Mouse (Mus musculus): Measurements from ENCODE around the gene Tmem102. TPM values are rescaled to one million over a fixed set of nuclear protein-coding genes. Genes with fewer than 3 reads are reported as not detected.

The Tmem102 gene
- polyA plus RNA-seq, 1 experiment from 2014 or later = 0.83 TPM

DNA sequence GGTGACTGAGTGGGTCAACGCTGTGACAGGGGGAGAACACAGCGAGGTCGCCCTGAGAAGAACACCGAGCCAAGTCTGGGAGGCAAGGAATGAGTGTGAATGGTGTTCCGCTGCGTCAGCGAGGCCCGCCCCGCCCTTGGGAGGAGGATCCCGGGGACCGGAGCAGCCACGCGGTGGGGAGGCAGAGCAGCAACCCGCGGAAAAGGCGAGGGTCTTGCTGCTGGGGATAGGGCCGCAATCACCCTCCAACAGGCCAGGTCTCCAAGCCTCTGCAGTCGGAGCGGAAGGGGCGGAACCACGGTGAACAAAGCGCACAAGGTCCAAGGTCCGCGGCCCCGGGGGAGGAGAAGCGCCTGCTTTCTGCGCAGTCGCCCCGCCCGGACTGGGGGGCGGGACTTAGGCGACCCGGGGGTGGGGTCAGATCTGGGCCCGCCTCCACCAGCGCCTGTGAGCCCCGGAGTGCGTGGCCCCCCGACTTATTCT, 40.8 kb upstream of the Tmem102 start, which contains the start of gene Plscr3:
Gene Plscr3 (plus strand): TSS at position 179 of the 483 bp plus-strand sequence.
- DNase-seq (ENCODE audit: low spot score) = peak; percentile 97
- peak within 1 kb of the TSS; percentile 80 for H3K4me2 ChIP-seq (replicated peaks; ENCODE audit: low read depth, low read length)
- H3K27me3 ChIP-seq (ENCODE audit: control insufficient read depth, insufficient read depth, low read length) = no peaks in the 10 kb centered on the region
- peak within 1 kb of the TSS; percentile 91 for H3K9ac ChIP-seq (ENCODE audit: low read depth, low read length)
- H3K4me1 ChIP-seq (replicated peaks; ENCODE audit: control insufficient read depth, insufficient read depth, low read length) = peaks cover 10% of the 10 kb centered on the region
- H3K36me3 ChIP-seq (ENCODE audit: control insufficient read depth, insufficient read depth, low read length) = no peaks in the 10 kb centered on the region
- ATAC-seq (ENCODE audit: low FRiP score) = peak; percentile 93
- H3K27ac ChIP-seq (ENCODE audit: low read depth, low read length) = peak within 1 kb of the TSS; percentile 94
- under 1% methylated on average over 34 of the region's 38 CpGs for WGBS
- peak within 1 kb of the TSS; percentile 74 for H3K4me3 ChIP-seq (ENCODE audit: low read depth, low read length)
- no peaks in the 10 kb centered on the region for H3K9me3 ChIP-seq (ENCODE audit: control insufficient read depth, low read length)

DNA sequence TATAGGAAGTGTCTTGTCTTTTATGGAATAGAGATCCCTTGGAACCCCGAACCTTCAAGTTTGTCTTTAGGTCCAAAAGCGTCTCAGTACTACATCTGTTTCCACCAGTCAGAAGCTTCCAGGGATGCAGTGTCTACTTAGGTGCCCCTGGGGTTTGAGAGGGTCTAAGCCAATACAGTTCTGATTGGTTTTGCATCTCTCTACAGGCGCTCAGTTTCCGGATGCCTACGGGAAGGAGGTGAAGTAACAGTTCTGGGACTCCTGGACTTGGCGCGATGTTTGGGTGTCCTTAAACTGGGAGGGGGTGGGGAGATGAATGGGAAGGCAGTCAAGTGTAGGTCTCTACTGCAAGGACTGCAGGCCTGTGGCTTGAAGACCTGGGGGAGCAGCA, 33.3 kb upstream of the Tmem102 start:
- no peaks in the 10 kb centered on the region for H3K9me3 ChIP-seq (ENCODE audit: control insufficient read depth, low read length)
- no peak for DNase-seq (ENCODE audit: low spot score)
- peak overlapping the region; percentile 65 for H3K4me2 ChIP-seq (replicated peaks; ENCODE audit: low read depth, low read length)
- peaks cover 18% of the 10 kb centered on the region for H3K4me1 ChIP-seq (replicated peaks; ENCODE audit: control insufficient read depth, insufficient read depth, low read length)
- H3K27ac ChIP-seq (ENCODE audit: low read depth, low read length) = peak overlapping the region; percentile 92
- peak overlapping the region; percentile 85 for H3K4me3 ChIP-seq (ENCODE audit: low read depth, low read length)
- H3K9ac ChIP-seq (ENCODE audit: low read depth, low read length) = peak overlapping the region; percentile 66
- 0 out of 2 replicates have a peak, but pooled peaks have one; percentile 0 for ATAC-seq (ENCODE audit: low FRiP score)
- H3K36me3 ChIP-seq (ENCODE audit: control insufficient read depth, insufficient read depth, low read length) = 0 out of 2 replicates have a peak, but pooled peaks cover 2% of the 10 kb centered on the region
- peaks cover 2% of the 10 kb centered on the region; the same call in 1 of the 2 replicates for H3K27me3 ChIP-seq (ENCODE audit: control insufficient read depth, insufficient read depth, low read length)
- whole genome bisulfite sequencing = 3% methylated on average over 7 of the region's 7 CpGs

DNA sequence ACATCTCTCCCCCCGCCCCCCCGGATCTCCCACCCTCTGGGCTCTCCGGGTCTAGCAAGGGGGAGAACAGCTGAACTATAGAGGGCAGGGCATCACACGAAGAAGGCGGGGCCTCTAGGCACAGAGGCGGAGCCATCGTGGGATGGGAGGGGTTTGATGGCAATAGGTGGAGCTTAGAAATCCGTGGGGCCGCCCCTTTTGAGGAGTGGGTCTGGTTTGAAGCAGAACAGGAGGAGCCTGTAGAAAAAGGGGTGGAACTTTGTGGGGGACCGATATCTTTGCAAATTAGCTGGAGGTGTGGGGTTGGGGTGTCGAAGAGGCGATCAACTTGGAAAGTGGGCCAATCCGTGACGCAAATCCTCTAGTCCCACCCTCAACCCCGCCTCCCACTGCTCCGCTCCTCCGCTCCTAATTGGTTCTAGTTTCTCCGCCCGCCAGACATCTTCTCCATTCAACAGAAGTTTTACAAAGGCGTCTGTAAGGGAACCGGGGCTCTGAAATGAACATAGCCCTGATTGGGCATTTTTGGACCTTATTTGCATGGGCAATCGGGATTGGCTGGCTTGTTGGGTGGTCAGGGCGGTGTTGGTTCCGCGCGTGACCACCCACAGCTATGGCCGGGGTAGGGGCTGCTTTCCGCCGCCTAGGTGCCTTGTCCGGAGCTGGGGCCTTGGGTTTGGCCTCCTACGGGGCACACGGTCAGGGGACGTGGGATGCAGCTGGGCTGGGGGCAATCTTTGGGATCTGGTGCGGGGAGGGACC, 32.7 kb upstream of the Tmem102 start, which contains the start of gene Tmem256:
Gene Tmem256 (plus strand): TSS at position 563 of the 762 bp plus-strand sequence.
- Histone ChIP-seq H3K27me3 (ENCODE audit: control insufficient read depth, insufficient read depth, low read length) (peaks cover 2% of the 10 kb centered on the region; the same call in 1 of the 2 replicates), H3K4me1 (replicated peaks; ENCODE audit: control insufficient read depth, insufficient read depth, low read length) (peaks cover 20% of the 10 kb centered on the region), H3K27ac (ENCODE audit: low read depth, low read length) (peak within 1 kb of the TSS; percentile 92), H3K9me3 (ENCODE audit: control insufficient read depth, low read length) (no peaks in the 10 kb centered on the region), H3K4me2 (replicated peaks; ENCODE audit: low read depth, low read length) (peak within 1 kb of the TSS; percentile 92), H3K9ac (ENCODE audit: low read depth, low read length) (peak within 1 kb of the TSS; percentile 90), H3K36me3 (ENCODE audit: control insufficient read depth, insufficient read depth, low read length) (0 out of 2 replicates have a peak, but pooled peaks cover 4% of the 10 kb centered on the region), H3K4me3 (ENCODE audit: low read depth, low read length) (peak within 1 kb of the TSS; percentile 85)
- WGBS = under 1% methylated on average over 34 of the region's 34 CpGs
- ATAC-seq (ENCODE audit: low FRiP score) = peak; percentile 87
- peak; percentile 97 for DNase-seq (ENCODE audit: low spot score)

DNA sequence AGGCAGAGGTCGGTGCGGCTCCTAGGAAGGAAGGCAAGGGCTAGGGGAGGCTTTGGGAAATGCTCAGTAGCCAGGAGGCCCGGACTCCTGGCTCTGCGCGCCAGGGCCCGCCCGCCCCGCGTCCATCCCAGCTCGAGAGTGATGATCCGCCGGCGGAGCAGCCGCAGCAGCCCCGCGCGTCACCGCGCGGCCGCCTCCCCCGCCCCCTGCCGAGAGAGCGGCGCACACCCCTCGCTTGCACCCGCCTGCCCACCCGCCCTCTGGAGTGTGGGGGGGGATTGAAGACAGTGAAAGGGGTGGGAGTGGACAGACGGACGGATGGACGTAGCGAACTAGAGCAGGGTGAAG, 32.2 kb upstream of the Tmem102 start, which contains the start of gene Nlgn2:
Gene Nlgn2 (minus strand): TSS at position 181 of the 348 bp plus-strand sequence.
- Histone ChIP-seq H3K4me3 (ENCODE audit: low read depth, low read length) (peak within 1 kb of the TSS; percentile 85), H3K4me1 (replicated peaks; ENCODE audit: control insufficient read depth, insufficient read depth, low read length) (peaks cover 20% of the 10 kb centered on the region), H3K9ac (ENCODE audit: low read depth, low read length) (peak within 1 kb of the TSS; percentile 90), H3K27ac (ENCODE audit: low read depth, low read length) (peak within 1 kb of the TSS; percentile 92), H3K4me2 (replicated peaks; ENCODE audit: low read depth, low read length) (peak within 1 kb of the TSS; percentile 92), H3K27me3 (ENCODE audit: control insufficient read depth, insufficient read depth, low read length) (peaks cover 2% of the 10 kb centered on the region; the same call in 1 of the 2 replicates), H3K9me3 (ENCODE audit: control insufficient read depth, low read length) (no peaks in the 10 kb centered on the region), H3K36me3 (ENCODE audit: control insufficient read depth, insufficient read depth, low read length) (peaks cover 4% of the 10 kb centered on the region; the same call in 1 of the 2 replicates)
- no peak for DNase-seq (ENCODE audit: low spot score)
- WGBS = under 1% methylated on average over 30 of the region's 32 CpGs
- no peak; the same call in 1 of the 2 replicates for ATAC-seq (ENCODE audit: low FRiP score)

DNA sequence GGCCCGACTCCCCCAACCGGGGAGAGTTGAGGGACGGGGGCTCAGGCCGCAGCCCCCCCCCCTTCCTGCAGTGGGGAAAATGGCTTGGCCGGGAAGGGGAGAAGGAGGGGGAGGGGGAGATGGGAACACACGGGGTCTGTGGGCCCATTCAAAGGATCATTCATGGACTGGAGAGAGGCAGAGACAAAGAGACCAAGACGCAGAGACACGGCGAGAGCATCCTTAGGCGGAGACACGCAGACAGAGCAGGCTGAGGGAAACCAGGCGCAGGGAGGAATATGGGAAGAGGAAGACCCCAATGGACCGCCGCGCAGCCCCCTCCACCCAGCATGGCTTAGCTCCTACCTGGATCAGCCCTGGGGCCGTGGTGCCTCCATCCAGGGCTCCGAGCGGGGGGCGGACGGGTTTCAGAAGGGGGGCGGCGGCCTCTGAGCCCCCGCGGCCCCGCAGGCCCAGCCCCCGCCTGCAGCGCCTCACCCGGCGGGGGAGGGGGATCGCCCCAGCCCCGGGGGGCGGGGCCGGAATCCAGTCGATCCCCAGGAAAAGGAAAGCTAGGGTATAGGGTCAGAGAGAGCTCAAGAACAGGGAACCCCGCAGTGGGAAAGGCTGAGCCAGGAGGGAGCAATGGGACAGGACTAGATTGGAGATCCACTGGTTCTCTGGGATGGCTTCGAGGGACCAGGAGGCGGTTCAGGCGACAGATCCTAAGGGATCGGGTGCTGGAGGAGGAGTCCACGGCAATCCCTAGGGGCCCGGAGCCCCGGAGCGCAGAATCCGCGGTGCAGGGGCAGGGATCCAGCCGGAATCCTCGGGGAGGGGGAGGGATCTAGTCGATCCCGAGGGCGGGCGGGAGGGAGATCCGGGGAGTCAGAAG, 31.5 kb upstream of the Tmem102 start:
- Histone ChIP-seq H3K27me3 (ENCODE audit: control insufficient read depth, insufficient read depth, low read length) (peaks cover 2% of the 10 kb centered on the region; the same call in 1 of the 2 replicates), H3K9me3 (ENCODE audit: control insufficient read depth, low read length) (no peaks in the 10 kb centered on the region), H3K4me1 (replicated peaks; ENCODE audit: control insufficient read depth, insufficient read depth, low read length) (peaks cover 20% of the 10 kb centered on the region), H3K36me3 (ENCODE audit: control insufficient read depth, insufficient read depth, low read length) (peaks cover 4% of the 10 kb centered on the region; the same call in 1 of the 2 replicates), H3K4me3 (ENCODE audit: low read depth, low read length) (peak overlapping the region; percentile 85), H3K4me2 (replicated peaks; ENCODE audit: low read depth, low read length) (peak overlapping the region; percentile 92), H3K9ac (ENCODE audit: low read depth, low read length) (peak overlapping the region; percentile 90), H3K27ac (ENCODE audit: low read depth, low read length) (peak overlapping the region; percentile 92)
- under 1% methylated on average over 42 of the region's 52 CpGs for WGBS
- DNase-seq (ENCODE audit: low spot score) (peak; percentile 64), ATAC-seq (ENCODE audit: low FRiP score) (peak; percentile 11)

DNA sequence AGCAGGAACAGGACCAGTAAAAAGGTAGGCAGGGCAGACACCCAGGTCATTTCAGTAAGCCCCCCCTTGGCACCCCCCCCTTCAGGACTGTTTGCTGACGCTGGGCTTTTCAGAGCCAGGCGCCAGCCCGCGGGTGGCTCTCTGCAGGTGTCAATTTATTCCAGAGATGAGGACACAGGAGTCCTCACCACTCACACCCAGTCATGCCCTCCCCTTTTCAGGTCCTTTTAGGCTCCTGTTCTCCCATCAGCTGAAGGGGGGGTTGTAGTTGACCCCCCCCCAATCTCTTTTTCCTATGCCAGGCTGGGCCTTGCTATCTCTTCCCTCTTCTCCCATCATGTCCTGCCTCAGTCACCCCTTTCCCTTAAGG, 30.5 kb upstream of the Tmem102 start:
- H3K36me3 ChIP-seq (ENCODE audit: control insufficient read depth, insufficient read depth, low read length) = peaks cover 4% of the 10 kb centered on the region; the same call in 1 of the 2 replicates
- 0% methylated on average over 4 of the region's 4 CpGs for WGBS
- H3K27ac ChIP-seq (ENCODE audit: low read depth, low read length) = peak overlapping the region; percentile 92
- peak; percentile 33 for DNase-seq (ENCODE audit: low spot score)
- H3K9me3 ChIP-seq (ENCODE audit: control insufficient read depth, low read length) = no peaks in the 10 kb centered on the region
- H3K9ac ChIP-seq (ENCODE audit: low read depth, low read length) = peak overlapping the region; percentile 90
- peaks cover 20% of the 10 kb centered on the region for H3K4me1 ChIP-seq (replicated peaks; ENCODE audit: control insufficient read depth, insufficient read depth, low read length)
- H3K4me3 ChIP-seq (ENCODE audit: low read depth, low read length) = peak overlapping the region; percentile 85
- no peak for ATAC-seq (ENCODE audit: low FRiP score)
- peak overlapping the region; percentile 92 for H3K4me2 ChIP-seq (replicated peaks; ENCODE audit: low read depth, low read length)
- peaks cover 2% of the 10 kb centered on the region; the same call in 1 of the 2 replicates for H3K27me3 ChIP-seq (ENCODE audit: control insufficient read depth, insufficient read depth, low read length)

DNA sequence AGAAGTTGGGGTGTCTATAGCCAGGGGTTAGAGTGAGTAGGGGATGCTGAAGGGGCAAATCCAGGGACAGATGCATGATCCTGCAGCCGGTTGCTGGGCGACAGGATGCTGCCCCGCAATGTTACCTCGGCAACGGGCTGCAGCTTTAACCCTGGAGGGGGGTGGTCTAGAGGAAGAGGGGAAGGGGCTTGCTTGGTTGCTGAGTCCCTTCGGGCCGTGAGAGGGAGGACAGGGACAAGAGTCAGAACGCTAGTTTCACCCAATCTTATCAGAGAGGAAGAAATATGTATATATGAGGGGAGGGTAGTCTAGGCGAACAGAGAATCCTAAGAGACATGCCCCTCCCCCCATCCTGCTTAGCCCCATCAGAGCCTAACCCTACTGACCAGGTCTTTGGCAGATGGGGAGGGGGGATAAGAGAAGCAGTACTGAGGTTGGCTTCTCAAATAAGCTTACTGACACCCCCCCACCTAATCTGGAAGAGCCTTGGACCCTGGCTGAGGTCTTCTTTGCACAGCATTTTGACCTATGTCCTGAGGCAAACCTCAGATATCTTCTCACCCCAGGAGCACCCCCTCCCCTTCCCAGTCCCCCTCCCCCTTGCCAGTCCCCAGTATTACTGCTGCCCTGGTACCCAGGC, 30.0 kb upstream of the Tmem102 start:
- DNase-seq (ENCODE audit: low spot score) (peak; percentile 79), ATAC-seq (ENCODE audit: low FRiP score) (no peak)
- Histone ChIP-seq H3K4me1 (replicated peaks; ENCODE audit: control insufficient read depth, insufficient read depth, low read length) (peaks cover 20% of the 10 kb centered on the region), H3K27me3 (ENCODE audit: control insufficient read depth, insufficient read depth, low read length) (peaks cover 2% of the 10 kb centered on the region; the same call in 1 of the 2 replicates), H3K36me3 (ENCODE audit: control insufficient read depth, insufficient read depth, low read length) (peaks cover 4% of the 10 kb centered on the region; the same call in 1 of the 2 replicates), H3K4me3 (ENCODE audit: low read depth, low read length) (peak overlapping the region; percentile 85), H3K27ac (ENCODE audit: low read depth, low read length) (peak overlapping the region; percentile 92; the same call in 1 of the 2 replicates), H3K9me3 (ENCODE audit: control insufficient read depth, low read length) (no peaks in the 10 kb centered on the region), H3K9ac (ENCODE audit: low read depth, low read length) (peak overlapping the region; percentile 90), H3K4me2 (replicated peaks; ENCODE audit: low read depth, low read length) (peak overlapping the region; percentile 92)
- WGBS = 1% methylated on average over 9 of the region's 9 CpGs
